Mouse (Mus musculus): ENCODE data around the gene Adamts2. TPM values are rescaled to one million over a fixed set of nuclear protein-coding genes. Genes with fewer than 3 reads are reported as not detected.

Adamts2 gene
- polyA plus RNA-seq, 1 experiment from 2014 or later: 2.7 TPM

GRCm38 (mm10) chr11:50650037-50650436 lies 48.2 kb downstream of the Adamts2 start:
- H3K4me3 ChIP-seq (replicated peaks; ENCODE audit: low read depth, low read length): no peak overlapping the region

GRCm38 (mm10) chr11:50653746-50654431 lies 52.0 kb downstream of the Adamts2 start:
- Histone ChIP-seq H3K27me3 (ENCODE audit: control insufficient read depth, insufficient read depth, low read length) (no peaks in the 10 kb centered on the region), H3K9me3 (ENCODE audit: control insufficient read depth, low read length) (no peaks in the 10 kb centered on the region), H3K27ac (replicated peaks; ENCODE audit: low read depth, low read length) (no peak overlapping the region), H3K36me3 (ENCODE audit: control insufficient read depth, insufficient read depth, low read length) (no peaks in the 10 kb centered on the region), H3K4me2 (ENCODE audit: low read length) (no peak overlapping the region), H3K9ac (replicated peaks; ENCODE audit: low read length) (no peak overlapping the region), H3K4me3 (replicated peaks; ENCODE audit: low read depth, low read length) (no peak overlapping the region), H3K4me1 (ENCODE audit: control insufficient read depth, insufficient read depth, low read length) (no peaks in the 10 kb centered on the region)
- WGBS: 89% methylated on average over 9 of the region's 9 CpGs
- DNase-seq (no peak), ATAC-seq (ENCODE audit: low FRiP score, low TSS enrichment) (no peak)

More at GRCm38 (mm10) chr11:50650037-50650436, 48.2 kb downstream of the Adamts2 start:
- Histone ChIP-seq H3K27ac (replicated peaks; ENCODE audit: low read depth, low read length) (no peak overlapping the region), H3K4me1 (ENCODE audit: control insufficient read depth, insufficient read depth, low read length) (no peaks in the 10 kb centered on the region), H3K36me3 (ENCODE audit: control insufficient read depth, insufficient read depth, low read length) (no peaks in the 10 kb centered on the region), H3K27me3 (ENCODE audit: control insufficient read depth, insufficient read depth, low read length) (no peaks in the 10 kb centered on the region), H3K9ac (replicated peaks; ENCODE audit: low read length) (no peak overlapping the region), H3K4me2 (ENCODE audit: low read length) (no peak overlapping the region), H3K9me3 (ENCODE audit: control insufficient read depth, low read length) (peaks cover 10% of the 10 kb centered on the region; the same call in 1 of the 2 replicates)
- DNase-seq (no peak), ATAC-seq (ENCODE audit: low FRiP score, low TSS enrichment) (no peak)
- WGBS: 76% methylated on average over 2 of the region's 2 CpGs

GRCm38 (mm10) chr11:50658826-50659225 lies 56.9 kb downstream of the Adamts2 start:
- Histone ChIP-seq H3K9ac (replicated peaks; ENCODE audit: low read length) (no peak overlapping the region), H3K4me1 (ENCODE audit: control insufficient read depth, insufficient read depth, low read length) (no peaks in the 10 kb centered on the region), H3K36me3 (ENCODE audit: control insufficient read depth, insufficient read depth, low read length) (no peaks in the 10 kb centered on the region), H3K27ac (replicated peaks; ENCODE audit: low read depth, low read length) (no peak overlapping the region), H3K9me3 (ENCODE audit: control insufficient read depth, low read length) (no peaks in the 10 kb centered on the region), H3K27me3 (ENCODE audit: control insufficient read depth, insufficient read depth, low read length) (no peaks in the 10 kb centered on the region), H3K4me2 (ENCODE audit: low read length) (no peak overlapping the region), H3K4me3 (replicated peaks; ENCODE audit: low read depth, low read length) (no peak overlapping the region)
- WGBS: 63% methylated on average over 6 of the region's 6 CpGs
- peak; percentile 33 for DNase-seq
- ATAC-seq (ENCODE audit: low FRiP score, low TSS enrichment): no peak

GRCm38 (mm10) chr11:50662176-50662575 lies 60.3 kb downstream of the Adamts2 start:
- ATAC-seq (ENCODE audit: low FRiP score, low TSS enrichment) (no peak), DNase-seq (no peak)
- Histone ChIP-seq H3K4me1 (ENCODE audit: control insufficient read depth, insufficient read depth, low read length) (no peaks in the 10 kb centered on the region), H3K4me3 (replicated peaks; ENCODE audit: low read depth, low read length) (no peak overlapping the region), H3K36me3 (ENCODE audit: control insufficient read depth, insufficient read depth, low read length) (no peaks in the 10 kb centered on the region), H3K9me3 (ENCODE audit: control insufficient read depth, low read length) (no peaks in the 10 kb centered on the region), H3K9ac (replicated peaks; ENCODE audit: low read length) (no peak overlapping the region), H3K27me3 (ENCODE audit: control insufficient read depth, insufficient read depth, low read length) (no peaks in the 10 kb centered on the region), H3K4me2 (ENCODE audit: low read length) (no peak overlapping the region), H3K27ac (replicated peaks; ENCODE audit: low read depth, low read length) (no peak overlapping the region)
- 91% methylated on average over 3 of the region's 3 CpGs for WGBS

GRCm38 (mm10) chr11:50664826-50665225 lies 62.9 kb downstream of the Adamts2 start:
- Histone ChIP-seq H3K4me3 (replicated peaks; ENCODE audit: low read depth, low read length) (no peak overlapping the region), H3K27ac (replicated peaks; ENCODE audit: low read depth, low read length) (no peak overlapping the region), H3K4me2 (ENCODE audit: low read length) (no peak overlapping the region), H3K36me3 (ENCODE audit: control insufficient read depth, insufficient read depth, low read length) (no peaks in the 10 kb centered on the region), H3K9ac (replicated peaks; ENCODE audit: low read length) (no peak overlapping the region), H3K4me1 (ENCODE audit: control insufficient read depth, insufficient read depth, low read length) (no peaks in the 10 kb centered on the region), H3K9me3 (ENCODE audit: control insufficient read depth, low read length) (no peaks in the 10 kb centered on the region), H3K27me3 (ENCODE audit: control insufficient read depth, insufficient read depth, low read length) (no peaks in the 10 kb centered on the region)
- ATAC-seq (ENCODE audit: low FRiP score, low TSS enrichment) (no peak), DNase-seq (no peak)
- WGBS: 82% methylated on average over 4 of the region's 4 CpGs

GRCm38 (mm10) chr11:50669542-50670362 lies 67.9 kb downstream of the Adamts2 start:
- DNase-seq: no peak
- 82% methylated on average over 9 of the region's 9 CpGs for WGBS
- no peak overlapping the region for H3K27ac ChIP-seq (replicated peaks; ENCODE audit: low read depth, low read length)

GRCm38 (mm10) chr11:50670363-50670725 lies 68.5 kb downstream of the Adamts2 start:
- no peak overlapping the region for H3K4me2 ChIP-seq (ENCODE audit: low read length)
- no peak overlapping the region for H3K27ac ChIP-seq (replicated peaks; ENCODE audit: low read depth, low read length)
- no peaks in the 10 kb centered on the region for H3K36me3 ChIP-seq (ENCODE audit: control insufficient read depth, insufficient read depth, low read length)
- ATAC-seq (ENCODE audit: low FRiP score, low TSS enrichment) (no peak), DNase-seq (no peak)
- WGBS: 68% methylated on average over 5 of the region's 5 CpGs
- H3K9ac ChIP-seq (replicated peaks; ENCODE audit: low read length): no peak overlapping the region
- H3K4me3 ChIP-seq (replicated peaks; ENCODE audit: low read depth, low read length): no peak overlapping the region
- H3K27me3 ChIP-seq (ENCODE audit: control insufficient read depth, insufficient read depth, low read length): no peaks in the 10 kb centered on the region
- no peaks in the 10 kb centered on the region for H3K4me1 ChIP-seq (ENCODE audit: control insufficient read depth, insufficient read depth, low read length)
- H3K9me3 ChIP-seq (ENCODE audit: control insufficient read depth, low read length): no peaks in the 10 kb centered on the region

More at GRCm38 (mm10) chr11:50669542-50670362, 67.9 kb downstream of the Adamts2 start:
- H3K4me3 ChIP-seq (replicated peaks; ENCODE audit: low read depth, low read length): no peak overlapping the region
- H3K9ac ChIP-seq (replicated peaks; ENCODE audit: low read length): no peak overlapping the region
- no peaks in the 10 kb centered on the region for H3K9me3 ChIP-seq (ENCODE audit: control insufficient read depth, low read length)
- no peaks in the 10 kb centered on the region for H3K36me3 ChIP-seq (ENCODE audit: control insufficient read depth, insufficient read depth, low read length)
- no peak for ATAC-seq (ENCODE audit: low FRiP score, low TSS enrichment)
- H3K4me2 ChIP-seq (ENCODE audit: low read length): no peak overlapping the region
- H3K27me3 ChIP-seq (ENCODE audit: control insufficient read depth, insufficient read depth, low read length): no peaks in the 10 kb centered on the region
- no peaks in the 10 kb centered on the region for H3K4me1 ChIP-seq (ENCODE audit: control insufficient read depth, insufficient read depth, low read length)

GRCm38 (mm10) chr11:50670881-50671280 lies 69.0 kb downstream of the Adamts2 start:
- Histone ChIP-seq H3K4me3 (replicated peaks; ENCODE audit: low read depth, low read length) (no peak overlapping the region), H3K27me3 (ENCODE audit: control insufficient read depth, insufficient read depth, low read length) (no peaks in the 10 kb centered on the region), H3K9me3 (ENCODE audit: control insufficient read depth, low read length) (no peaks in the 10 kb centered on the region), H3K27ac (replicated peaks; ENCODE audit: low read depth, low read length) (no peak overlapping the region), H3K4me1 (ENCODE audit: control insufficient read depth, insufficient read depth, low read length) (no peaks in the 10 kb centered on the region), H3K4me2 (ENCODE audit: low read length) (no peak overlapping the region), H3K36me3 (ENCODE audit: control insufficient read depth, insufficient read depth, low read length) (no peaks in the 10 kb centered on the region), H3K9ac (replicated peaks; ENCODE audit: low read length) (no peak overlapping the region)
- ATAC-seq (ENCODE audit: low FRiP score, low TSS enrichment) (no peak), DNase-seq (no peak)
- WGBS: 100% methylated on average over 1 of the region's 1 CpGs

- DNase-seq (no peak), ATAC-seq (ENCODE audit: low FRiP score, low TSS enrichment) (no peak)
- Histone ChIP-seq H3K9ac (replicated peaks; ENCODE audit: low read length) (no peak overlapping the region), H3K9me3 (ENCODE audit: control insufficient read depth, low read length) (no peaks in the 10 kb centered on the region), H3K4me2 (ENCODE audit: low read length) (no peak overlapping the region), H3K36me3 (ENCODE audit: control insufficient read depth, insufficient read depth, low read length) (no peaks in the 10 kb centered on the region), H3K4me1 (ENCODE audit: control insufficient read depth, insufficient read depth, low read length) (no peaks in the 10 kb centered on the region), H3K27ac (replicated peaks; ENCODE audit: low read depth, low read length) (no peak overlapping the region), H3K4me3 (replicated peaks; ENCODE audit: low read depth, low read length) (no peak overlapping the region), H3K27me3 (ENCODE audit: control insufficient read depth, insufficient read depth, low read length) (no peaks in the 10 kb centered on the region)
- WGBS: 78% methylated on average over 2 of the region's 2 CpGs
Observed at GRCm38 (mm10) chr11:50671376-50671775, 69.5 kb downstream of the Adamts2 start.

All from midbrain, embryonic 14.5 days (tissue).